Mouse (Mus musculus) forebrain, postnatal 0 days (tissue): ENCODE measurements around the gene Csmd2. TPM values are rescaled to one million over a fixed set of nuclear protein-coding genes. Genes with fewer than 3 reads are reported as not detected.
A peak's percentile ranks its signal among the peaks of the same experiment; 100 is the strongest.

Experiments used
- ATAC-seq: fragments of 200-750 bp; cut with Nextera tagmentation; 2 replicates; pipeline ENCODE4 v1.8.0; 2017; ENCODE audit warnings: mild to moderate bottlenecking, moderate library complexity
- DNase-seq: peaks from one replicate; pipeline ENCODE4 v3.0.0-alpha.2; 2015
- H3K27ac ChIP-seq: fragments of 300-500 bp; sonication (generic); 2 replicates; pipeline ENCODE4 v1.5.1; 2014; ENCODE audit warnings: low read depth, mild to moderate bottlenecking, antibody characterized with exemption, low read length, moderate library complexity, mixed read lengths
- H3K27me3 ChIP-seq: fragments of 300-500 bp; sonication (generic); 2 replicates; pipeline ENCODE4 v1.6.1; 2014; ENCODE audit warnings: mild to moderate bottlenecking, low read length, mixed read lengths; ENCODE audit not compliant: insufficient read depth
- H3K36me3 ChIP-seq: fragments of 300-500 bp; sonication (generic); 2 replicates; pipeline ENCODE4 v1.6.1; 2014; ENCODE audit warnings: mild to moderate bottlenecking, moderate library complexity; ENCODE audit not compliant: insufficient read depth
- H3K4me1 ChIP-seq: fragments of 300-500 bp; sonication (generic); 2 replicates; pipeline ENCODE4 v1.6.1; 2014; ENCODE audit warnings: antibody characterized with exemption; ENCODE audit not compliant: insufficient read depth
- H3K4me2 ChIP-seq: fragments of 300-500 bp; sonication (generic); 2 replicates; pipeline ENCODE4 v1.6.1; 2014; ENCODE audit warnings: low read depth, mild to moderate bottlenecking, moderate library complexity
- H3K4me3 ChIP-seq: fragments of 300-500 bp; sonication (generic); 2 replicates; pipeline ENCODE4 v1.5.1; 2014; ENCODE audit warnings: low read depth, low read length, mixed read lengths
- H3K9ac ChIP-seq: fragments of 300-500 bp; sonication (generic); 2 replicates; pipeline ENCODE4 v1.6.1; 2014; ENCODE audit warnings: mild to moderate bottlenecking
- H3K9me3 ChIP-seq: fragments of 300-500 bp; sonication (generic); 2 replicates; pipeline ENCODE4 v1.6.1; 2016; ENCODE audit warnings: low read length
- CTCF ChIP-seq: sonication (generic); IDR thresholded peaks from 2 replicates; pipeline ENCODE4 v1.5.1; 2016; ENCODE audit warnings: antibody characterized with exemption, control low read depth, low read depth
- WGBS: fragments of 180-500 bp; shearing (Covaris S2); extraction: QIAGEN DNeasy Blood & Tissue Kit; methylation state at CpG from one replicate; pipeline ENCODE4 v1.1.7; 2014; 5-methylcytosine and 5-hydroxymethylcytosine counted together
- polyA plus RNA-seq: library from polyadenylated mRNA; unstranded; fragments of >200 nt; fragmentation: Nextera tagmentation; extraction: Ambion mirVana; gene quantifications from 2 replicates; pipeline ENCODE4 v1.2.1, GENCODE M21; 2015
- total RNA-seq: library from RNA; depleted of rRNA; stranded (reverse); fragments of >200 nt; gene quantifications from 2 replicates; pipeline ENCODE4 v1.2.3, GENCODE M21; 2014

The Csmd2 gene
- total and polyA plus RNA-seq, 2 experiments from 2014 or later, result 5.5 to 35.8 TPM

DNA sequence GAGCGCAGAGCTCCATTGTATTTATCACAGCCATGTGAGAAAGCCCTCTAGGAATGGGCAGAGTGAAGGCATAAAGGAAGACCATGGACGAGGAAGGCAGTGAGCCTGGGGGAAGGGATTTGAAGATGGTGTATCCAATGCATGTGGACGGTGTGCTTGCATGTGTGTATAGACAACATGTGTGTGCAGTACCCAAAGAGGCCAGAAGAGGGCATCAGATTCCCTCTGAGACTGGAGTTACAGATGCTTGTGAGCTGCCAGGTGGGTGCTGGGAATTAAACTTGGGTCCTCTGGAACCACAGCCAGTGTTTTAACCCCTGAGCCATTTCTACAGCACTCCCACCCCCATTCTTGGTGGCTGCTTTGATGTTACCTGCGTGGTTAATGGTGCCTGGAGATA, 137.1 kb downstream of the Csmd2 start:
- 87% methylated on average over 4 of the region's 4 CpGs for WGBS
- ATAC-seq, result no peak
- no peak overlapping the region for H3K27ac ChIP-seq
- no peaks in the 10 kb centered on the region for H3K27me3 ChIP-seq
- peak; percentile 14; the same call in 1 of the 2 replicates for TF ChIP-seq CTCF
- no peak overlapping the region for H3K4me2 ChIP-seq
- H3K9ac ChIP-seq, result no peak overlapping the region
- no peak for DNase-seq
- no peaks in the 10 kb centered on the region for H3K9me3 ChIP-seq
- no peaks in the 10 kb centered on the region for H3K36me3 ChIP-seq
- H3K4me1 ChIP-seq, result no peaks in the 10 kb centered on the region
- no peak overlapping the region for H3K4me3 ChIP-seq

GRCm38 (mm10) chr4:128128546-128128945, 140.9 kb downstream of the Csmd2 start:
- Histone ChIP-seq H3K27me3 (no peaks in the 10 kb centered on the region), H3K4me3 (no peak overlapping the region), H3K27ac (no peak overlapping the region), H3K9ac (no peak overlapping the region), H3K4me2 (no peak overlapping the region), H3K4me1 (no peaks in the 10 kb centered on the region), H3K9me3 (no peaks in the 10 kb centered on the region), H3K36me3 (no peaks in the 10 kb centered on the region)
- no peak for TF ChIP-seq CTCF
- DNase-seq, result no peak
- WGBS, result 62% methylated on average over 6 of the region's 6 CpGs
- ATAC-seq, result no peak

GRCm38 (mm10) chr4:128130611-128131142, 143.0 kb downstream of the Csmd2 start:
- TF ChIP-seq CTCF, result peak; percentile 21; the same call in 1 of the 2 replicates
- Histone ChIP-seq H3K27me3 (no peaks in the 10 kb centered on the region), H3K27ac (no peak overlapping the region), H3K4me3 (no peak overlapping the region), H3K4me1 (0 out of 2 replicates have a peak, but pooled peaks cover 4% of the 10 kb centered on the region), H3K4me2 (no peak overlapping the region), H3K9ac (no peak overlapping the region), H3K9me3 (no peaks in the 10 kb centered on the region), H3K36me3 (no peaks in the 10 kb centered on the region)
- 66% methylated on average over 4 of the region's 4 CpGs for WGBS
- DNase-seq, result no peak
- ATAC-seq, result no peak

DNA sequence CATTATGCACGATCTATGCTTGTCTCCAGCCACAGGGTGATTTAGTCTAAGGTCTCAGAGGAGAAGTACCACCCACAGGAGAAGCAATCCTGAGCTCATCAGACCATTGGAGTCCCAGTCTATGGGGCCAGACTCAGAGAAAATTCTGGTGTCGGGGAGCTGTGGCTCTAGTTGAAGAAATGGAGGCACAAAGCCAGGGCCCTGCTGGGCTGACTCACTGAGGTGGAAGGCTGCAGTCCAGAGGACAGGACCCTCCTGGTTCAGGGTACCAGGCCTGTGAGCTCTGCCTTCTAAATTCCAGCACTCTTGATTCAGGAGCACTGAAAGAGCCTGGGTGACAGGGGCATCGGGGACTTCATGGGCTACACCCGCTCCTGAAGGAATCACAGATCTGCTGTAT, 144.0 kb downstream of the Csmd2 start:
- no peak for TF ChIP-seq CTCF
- Histone ChIP-seq H3K4me3 (no peak overlapping the region), H3K4me1 (0 out of 2 replicates have a peak, but pooled peaks cover 4% of the 10 kb centered on the region), H3K4me2 (no peak overlapping the region), H3K36me3 (no peaks in the 10 kb centered on the region), H3K27me3 (no peaks in the 10 kb centered on the region), H3K27ac (no peak overlapping the region), H3K9me3 (no peaks in the 10 kb centered on the region), H3K9ac (no peak overlapping the region)
- DNase-seq (no peak), ATAC-seq (no peak)
- 81% methylated on average over 4 of the region's 4 CpGs for WGBS

- peak; percentile 59 for ATAC-seq
- Histone ChIP-seq H3K4me1 (0 out of 2 replicates have a peak, but pooled peaks cover 4% of the 10 kb centered on the region), H3K4me2 (no peak overlapping the region), H3K36me3 (no peaks in the 10 kb centered on the region), H3K27me3 (no peaks in the 10 kb centered on the region), H3K27ac (no peak overlapping the region), H3K9ac (no peak overlapping the region), H3K9me3 (no peaks in the 10 kb centered on the region), H3K4me3 (no peak overlapping the region)
- 55% methylated on average over 11 of the region's 11 CpGs for WGBS
- peak; percentile 80 for DNase-seq
- TF ChIP-seq CTCF, result no peak
These were observed 145.4 kb downstream of the Csmd2 start for GRCm38 (mm10) chr4:128132876-128133646.

GRCm38 (mm10) chr4:128134348-128134994, 146.8 kb downstream of the Csmd2 start:
- H3K36me3 ChIP-seq, result no peaks in the 10 kb centered on the region
- no peak for TF ChIP-seq CTCF
- H3K27ac ChIP-seq, result no peak overlapping the region
- H3K4me3 ChIP-seq, result no peak overlapping the region
- H3K4me2 ChIP-seq, result no peak overlapping the region
- 0 out of 2 replicates have a peak, but pooled peaks cover 4% of the 10 kb centered on the region for H3K4me1 ChIP-seq
- H3K9ac ChIP-seq, result peak overlapping the region; percentile 14; the same call in 1 of the 2 replicates
- no peaks in the 10 kb centered on the region for H3K9me3 ChIP-seq
- DNase-seq (no peak), ATAC-seq (no peak)
- 30% methylated on average over 11 of the region's 11 CpGs for WGBS
- no peaks in the 10 kb centered on the region for H3K27me3 ChIP-seq

DNA sequence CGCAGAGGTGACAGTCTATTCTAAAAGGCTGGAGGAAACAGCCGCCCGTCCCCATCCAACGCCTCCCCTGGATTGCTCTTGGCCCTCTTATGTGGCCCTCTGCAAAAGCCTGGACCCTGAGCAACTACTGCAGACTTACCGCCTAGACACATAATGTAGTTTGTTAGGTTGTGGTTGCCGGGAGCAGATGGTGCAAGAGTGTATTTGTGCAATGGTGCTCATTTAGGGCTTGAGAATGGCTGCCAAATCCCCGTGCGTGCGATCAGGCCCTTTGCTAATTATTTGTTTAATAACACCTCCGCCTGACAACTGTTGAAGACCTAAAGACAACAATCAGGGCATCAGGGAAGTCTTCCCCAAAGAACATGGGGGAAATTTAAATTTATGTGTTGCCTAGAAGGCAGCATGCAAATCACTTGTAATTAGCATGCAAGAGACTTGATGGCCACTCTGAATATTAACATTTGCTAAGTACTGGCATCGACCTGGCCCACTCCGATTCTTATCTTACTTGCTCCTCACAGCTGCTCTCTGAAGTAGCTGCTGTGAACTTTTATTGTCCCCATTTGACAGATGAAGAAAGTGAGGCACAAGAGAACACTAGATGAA, 147.5 kb downstream of the Csmd2 start:
- H3K4me1 ChIP-seq, result 0 out of 2 replicates have a peak, but pooled peaks cover 4% of the 10 kb centered on the region
- H3K4me2 ChIP-seq, result no peak overlapping the region
- no peak for TF ChIP-seq CTCF
- WGBS, result 24% methylated on average over 12 of the region's 12 CpGs
- H3K27me3 ChIP-seq, result no peaks in the 10 kb centered on the region
- H3K9me3 ChIP-seq, result no peaks in the 10 kb centered on the region
- H3K27ac ChIP-seq, result no peak overlapping the region
- no peak overlapping the region for H3K4me3 ChIP-seq
- ATAC-seq, result peak; percentile 45; the same call in 1 of the 2 replicates
- no peak overlapping the region for H3K9ac ChIP-seq
- H3K36me3 ChIP-seq, result no peaks in the 10 kb centered on the region
- peak; percentile 62 for DNase-seq
